Mouse (Mus musculus) CH12.LX (cell line): ENCODE results near the gene Il4.

Source experiments
- CTCF ChIP-seq, 2 experiments: IDR thresholded peaks in 1 of 2; conservative IDR thresholded peaks in 1 of 2; 2 replicates each; pipeline ENCODE4 v1.5.1; 2011 to 2012; ENCODE audit warnings: low read depth in 2 of 2, low read length in 2 of 2, improper control_type of control experiment in 1 of 2, inconsistent platforms in 1 of 2, mild to moderate bottlenecking in 1 of 2, moderate library complexity in 1 of 2
- HCFC1 ChIP-seq: IDR thresholded peaks from 2 replicates; pipeline ENCODE4 v1.6.1; 2012; ENCODE audit warnings: low read depth, mild to moderate bottlenecking, inconsistent platforms, low read length, improper control_type of control experiment
- POLR2A ChIP-seq: IDR thresholded peaks from 2 replicates; pipeline ENCODE4 v1.6.1; 2011; ENCODE audit warnings: low read depth, mild to moderate bottlenecking, improper control_type of control experiment, low read length
- RCOR1 ChIP-seq: conservative IDR thresholded peaks from 2 replicates; pipeline ENCODE4 v1.6.1; 2012; ENCODE audit warnings: low read depth, mild to moderate bottlenecking, inconsistent platforms, low read length, improper control_type of control experiment
- ZMIZ1 ChIP-seq: IDR thresholded peaks from 2 replicates; pipeline ENCODE4 v1.6.1; 2012; ENCODE audit warnings: low read depth, mild to moderate bottlenecking, inconsistent platforms, low read length, improper control_type of control experiment

- no peak for TF ChIP-seq CTCF (conservative IDR thresholded peaks at IDR 0.05 in 1 of 2, IDR thresholded peaks at IDR 0.05 in 1 of 2; ENCODE audit: low read depth in 2 of 2, low read length in 2 of 2)
- TF ChIP-seq HCFC1 = no peak
- no peak for TF ChIP-seq ZMIZ1
- peak; percentile 53 for TF ChIP-seq POLR2A
- TF ChIP-seq RCOR1 = no peak
These were observed 9.2 kb downstream of the Il4 start for GRCm38 (mm10) chr11:53609231-53609630.
